Mouse (Mus musculus): ENCODE measurements around the gene Ttc7b. TPM values are rescaled to one million over a fixed set of nuclear protein-coding genes. Genes with fewer than 3 reads are reported as not detected.
A peak's percentile ranks its signal among the peaks of the same experiment; 100 is the strongest.

Ttc7b gene
- total and polyA plus RNA-seq, 2 experiments, result 7.7 to 10.7 TPM

- H3K4me1 ChIP-seq (ENCODE audit: control insufficient read depth, insufficient read depth, low read length), result peaks cover 7% of the 10 kb centered on the region
- H3K4me3 ChIP-seq (ENCODE audit: insufficient read depth, low read depth, low read length), result no peak overlapping the region
- no peak for TF ChIP-seq CTCF (IDR thresholded peaks at IDR 0.05; ENCODE audit: low read depth, low read length)
- no peak for TF ChIP-seq POLR2A (IDR thresholded peaks at IDR 0.05; ENCODE audit: extremely low read depth, insufficient read depth, low read length)
- H3K36me3 ChIP-seq (ENCODE audit: control insufficient read depth, insufficient read depth, low read length), result no peaks in the 10 kb centered on the region
- H3K9ac ChIP-seq (ENCODE audit: low read depth, low read length), result no peak overlapping the region
- H3K27ac ChIP-seq (replicated peaks; ENCODE audit: insufficient read depth, low read depth, low read length), result no peak overlapping the region
- H3K27me3 ChIP-seq (ENCODE audit: control insufficient read depth, insufficient read depth, low read length), result no peaks in the 10 kb centered on the region
- DNase-seq (ENCODE audit: extremely low read depth, low read depth, low spot score), result no peak
- no peaks in the 10 kb centered on the region for H3K79me2 ChIP-seq (ENCODE audit: control insufficient read depth, insufficient read depth, low read length)
- 72% methylated on average over 5 of the region's 5 CpGs for WGBS
Observed at GRCm38 (mm10) chr12:100288018-100288417, 232.6 kb downstream of the Ttc7b start.

- WGBS, result 86% methylated on average over 2 of the region's 2 CpGs
- no peak overlapping the region for H3K27ac ChIP-seq (replicated peaks; ENCODE audit: insufficient read depth, low read depth, low read length)
- DNase-seq (ENCODE audit: extremely low read depth, low read depth, low spot score), result no peak
- no peak overlapping the region for H3K9ac ChIP-seq (ENCODE audit: low read depth, low read length)
- TF ChIP-seq CTCF (IDR thresholded peaks at IDR 0.05; ENCODE audit: low read depth, low read length) (no peak), POLR2A (IDR thresholded peaks at IDR 0.05; ENCODE audit: extremely low read depth, insufficient read depth, low read length) (no peak)
- H3K4me1 ChIP-seq (ENCODE audit: control insufficient read depth, insufficient read depth, low read length), result peaks cover 8% of the 10 kb centered on the region
- no peaks in the 10 kb centered on the region for H3K36me3 ChIP-seq (ENCODE audit: control insufficient read depth, insufficient read depth, low read length)
- no peaks in the 10 kb centered on the region for H3K27me3 ChIP-seq (ENCODE audit: control insufficient read depth, insufficient read depth, low read length)
- no peaks in the 10 kb centered on the region for H3K79me2 ChIP-seq (ENCODE audit: control insufficient read depth, insufficient read depth, low read length)
- H3K4me3 ChIP-seq (ENCODE audit: insufficient read depth, low read depth, low read length), result no peak overlapping the region
Observed at GRCm38 (mm10) chr12:100287565-100287964, 233.1 kb downstream of the Ttc7b start.

- Histone ChIP-seq H3K9ac (ENCODE audit: low read depth, low read length) (no peak overlapping the region), H3K4me1 (ENCODE audit: control insufficient read depth, insufficient read depth, low read length) (peaks cover 15% of the 10 kb centered on the region), H3K27ac (replicated peaks; ENCODE audit: insufficient read depth, low read depth, low read length) (no peak overlapping the region), H3K36me3 (ENCODE audit: control insufficient read depth, insufficient read depth, low read length) (no peaks in the 10 kb centered on the region), H3K4me3 (ENCODE audit: insufficient read depth, low read depth, low read length) (no peak overlapping the region), H3K79me2 (ENCODE audit: control insufficient read depth, insufficient read depth, low read length) (no peaks in the 10 kb centered on the region), H3K27me3 (ENCODE audit: control insufficient read depth, insufficient read depth, low read length) (no peaks in the 10 kb centered on the region)
- DNase-seq (ENCODE audit: extremely low read depth, low read depth, low spot score), result peak; percentile 35
- TF ChIP-seq CTCF (IDR thresholded peaks at IDR 0.05; ENCODE audit: low read depth, low read length) (no peak), POLR2A (IDR thresholded peaks at IDR 0.05; ENCODE audit: extremely low read depth, insufficient read depth, low read length) (no peak)
- 45% methylated on average over 1 of the region's 1 CpGs for WGBS
Observed at GRCm38 (mm10) chr12:100283283-100283682, 237.3 kb downstream of the Ttc7b start.

- Histone ChIP-seq H3K4me3 (ENCODE audit: insufficient read depth, low read depth, low read length) (no peak overlapping the region), H3K36me3 (ENCODE audit: control insufficient read depth, insufficient read depth, low read length) (no peaks in the 10 kb centered on the region), H3K4me1 (ENCODE audit: control insufficient read depth, insufficient read depth, low read length) (peaks cover 15% of the 10 kb centered on the region), H3K9ac (ENCODE audit: low read depth, low read length) (no peak overlapping the region), H3K27ac (replicated peaks; ENCODE audit: insufficient read depth, low read depth, low read length) (no peak overlapping the region), H3K79me2 (ENCODE audit: control insufficient read depth, insufficient read depth, low read length) (no peaks in the 10 kb centered on the region), H3K27me3 (ENCODE audit: control insufficient read depth, insufficient read depth, low read length) (no peaks in the 10 kb centered on the region)
- DNase-seq (ENCODE audit: extremely low read depth, low read depth, low spot score), result no peak
- WGBS, result 45% methylated on average over 8 of the region's 8 CpGs
- TF ChIP-seq POLR2A (IDR thresholded peaks at IDR 0.05; ENCODE audit: extremely low read depth, insufficient read depth, low read length) (no peak), CTCF (IDR thresholded peaks at IDR 0.05; ENCODE audit: low read depth, low read length) (no peak)
Observed at GRCm38 (mm10) chr12:100282025-100282885, 238.4 kb downstream of the Ttc7b start.

GRCm38 (mm10) chr12:100280972-100281794 is 239.4 kb downstream of the Ttc7b start:
- H3K27me3 ChIP-seq (ENCODE audit: control insufficient read depth, insufficient read depth, low read length), result no peaks in the 10 kb centered on the region
- peak; percentile 89 for DNase-seq (ENCODE audit: extremely low read depth, low read depth, low spot score)
- H3K4me1 ChIP-seq (ENCODE audit: control insufficient read depth, insufficient read depth, low read length), result peaks cover 19% of the 10 kb centered on the region
- H3K79me2 ChIP-seq (ENCODE audit: control insufficient read depth, insufficient read depth, low read length), result no peaks in the 10 kb centered on the region
- H3K36me3 ChIP-seq (ENCODE audit: control insufficient read depth, insufficient read depth, low read length), result no peaks in the 10 kb centered on the region
- H3K27ac ChIP-seq (replicated peaks; ENCODE audit: insufficient read depth, low read depth, low read length), result peak overlapping the region; percentile 71
- 0 out of 2 replicates have a peak overlapping the region, but pooled peaks have one; percentile 7 for H3K9ac ChIP-seq (ENCODE audit: low read depth, low read length)
- TF ChIP-seq CTCF (IDR thresholded peaks at IDR 0.05; ENCODE audit: low read depth, low read length) (no peak), POLR2A (IDR thresholded peaks at IDR 0.05; ENCODE audit: extremely low read depth, insufficient read depth, low read length) (no peak)
- H3K4me3 ChIP-seq (ENCODE audit: insufficient read depth, low read depth, low read length), result no peak overlapping the region
- WGBS, result 38% methylated on average over 4 of the region's 4 CpGs
